Mouse (Mus musculus): ENCODE measurements around the gene Rac2.

GRCm38 (mm10) chr15:78548336-78548665 lies 24.3 kb downstream of the Rac2 start:
- TF ChIP-seq MAFK (IDR thresholded peaks at IDR 0.05; ENCODE audit: insufficient read depth, low read depth, low read length) (peak; percentile 90), ZC3H11A (IDR thresholded peaks at IDR 0.05; ENCODE audit: borderline replicate concordance, low read depth, low read length) (no peak), HCFC1 (IDR thresholded peaks at IDR 0.05; ENCODE audit: borderline replicate concordance, insufficient read depth, low read length) (no peak)
